Mouse (Mus musculus) limb, embryonic 14.5 days (tissue): ENCODE results near the gene Aplp1. TPM values are rescaled to one million over a fixed set of nuclear protein-coding genes. Genes with fewer than 3 reads are reported as not detected.

Experiments
- ATAC-seq: fragments of 200-750 bp; cut with Nextera tagmentation; 2 replicates; pipeline ENCODE4 v1.8.0; 2017; ENCODE audit warnings: low read depth, moderate number of reproducible peaks, moderate TSS enrichment; ENCODE audit not compliant: low FRiP score
- DNase-seq: peaks from one replicate; pipeline ENCODE4 v3.0.0-alpha.2; 2015; ENCODE audit warnings: low spot score
- H3K27ac ChIP-seq: fragments of 300-500 bp; sonication (generic); replicated peaks from 2 replicates; pipeline ENCODE4 v1.5.1; 2014; ENCODE audit warnings: low read depth, mild to moderate bottlenecking, low read length, moderate library complexity, mixed read lengths
- H3K27me3 ChIP-seq: fragments of 300-500 bp; sonication (generic); 2 replicates; pipeline ENCODE4 v1.6.1; 2014; ENCODE audit warnings: low read length, mixed read lengths; ENCODE audit not compliant: control insufficient read depth, insufficient read depth
- H3K36me3 ChIP-seq: fragments of 300-500 bp; sonication (generic); 2 replicates; pipeline ENCODE4 v1.6.1; 2014; ENCODE audit warnings: mild to moderate bottlenecking, low read length, moderate library complexity, mixed read lengths; ENCODE audit not compliant: control insufficient read depth, insufficient read depth
- H3K4me1 ChIP-seq: fragments of 300-500 bp; sonication (generic); 2 replicates; pipeline ENCODE4 v1.6.1; 2014; ENCODE audit warnings: antibody characterized with exemption, low read length, mixed read lengths; ENCODE audit not compliant: control insufficient read depth, insufficient read depth
- H3K4me2 ChIP-seq: fragments of 300-500 bp; sonication (generic); replicated peaks from 2 replicates; pipeline ENCODE4 v1.6.1; 2014; ENCODE audit warnings: low read depth, mild to moderate bottlenecking, low read length, moderate library complexity; ENCODE audit not compliant: severe bottlenecking
- H3K4me3 ChIP-seq: fragments of 300-500 bp; sonication (generic); replicated peaks from 2 replicates; pipeline ENCODE4 v1.5.1; 2014; ENCODE audit warnings: low read length
- H3K9ac ChIP-seq: fragments of 300-500 bp; sonication (generic); 2 replicates; pipeline ENCODE4 v1.6.1; 2014; ENCODE audit warnings: mild to moderate bottlenecking, low read depth, low read length, moderate library complexity; ENCODE audit not compliant: severe bottlenecking
- H3K9me3 ChIP-seq: fragments of 300-500 bp; sonication (generic); 2 replicates; pipeline ENCODE4 v1.6.1; 2016; ENCODE audit warnings: low read length; ENCODE audit not compliant: control insufficient read depth
- POLR2A ChIP-seq: fragments of 200-500 bp; IDR thresholded peaks from 2 replicates; pipeline ENCODE4 v1.8.0; 2012; ENCODE audit warnings: inconsistent platforms, mild to moderate bottlenecking, moderate library complexity, borderline replicate concordance; ENCODE audit not compliant: insufficient read depth, insufficient read length; ENCODE audit errors: extremely low read depth
- WGBS: fragments of 180-500 bp; shearing (Covaris S2); extraction: QIAGEN DNeasy Blood & Tissue Kit; methylation state at CpG from one replicate; pipeline ENCODE4 v1.1.7; 2014; 5-methylcytosine and 5-hydroxymethylcytosine counted together
- polyA plus RNA-seq, 2 experiments: library from polyadenylated mRNA; depleted of rRNA in 1 of 2; stranded (reverse) in 1 of 2; unstranded in 1 of 2; fragments of >200 nt; fragmentation: Nextera tagmentation in 1 of 2; extraction: Ambion mirVana in 1 of 2; gene quantifications; 2 replicates each; pipeline versions ENCODE4 v1.2.1 to v1.2.3; 2012 to 2014

Aplp1 gene
- polyA plus RNA-seq, 2 experiments, result 31.4 to 41.9 TPM

DNA sequence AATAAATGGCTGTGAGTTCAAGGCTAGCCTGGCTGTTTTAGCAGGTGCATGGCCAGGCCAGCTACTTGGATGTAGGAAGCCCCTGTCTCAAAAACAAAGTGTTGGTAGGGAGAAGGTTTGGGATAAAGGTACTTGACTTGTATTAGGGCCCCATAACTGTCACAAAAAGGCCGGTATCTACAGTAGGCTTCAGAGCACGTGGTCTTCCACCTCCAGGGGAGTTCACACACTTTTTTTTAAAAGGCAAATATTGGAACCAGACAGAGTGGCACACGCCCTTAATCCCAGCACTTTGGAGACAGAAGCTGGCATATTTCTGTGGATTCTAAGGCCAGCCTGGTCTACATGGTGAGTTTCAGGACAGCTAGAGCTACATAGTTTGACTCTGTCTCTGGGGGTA lies 24.7 kb downstream of the Aplp1 start:
- no peak overlapping the region for H3K4me3 ChIP-seq
- no peaks in the 10 kb centered on the region; the same call in 1 of the 2 replicates for H3K9me3 ChIP-seq
- H3K9ac ChIP-seq, result no peak overlapping the region
- TF ChIP-seq POLR2A, result no peak
- H3K27me3 ChIP-seq, result no peaks in the 10 kb centered on the region
- 65% methylated on average over 3 of the region's 3 CpGs for WGBS
- 0 out of 2 replicates have a peak, but pooled peaks cover 2% of the 10 kb centered on the region for H3K36me3 ChIP-seq
- ATAC-seq, result no peak
- no peak overlapping the region for H3K27ac ChIP-seq
- 0 out of 2 replicates have a peak, but pooled peaks cover 3% of the 10 kb centered on the region for H3K4me1 ChIP-seq
- no peak overlapping the region for H3K4me2 ChIP-seq
- DNase-seq, result no peak

DNA sequence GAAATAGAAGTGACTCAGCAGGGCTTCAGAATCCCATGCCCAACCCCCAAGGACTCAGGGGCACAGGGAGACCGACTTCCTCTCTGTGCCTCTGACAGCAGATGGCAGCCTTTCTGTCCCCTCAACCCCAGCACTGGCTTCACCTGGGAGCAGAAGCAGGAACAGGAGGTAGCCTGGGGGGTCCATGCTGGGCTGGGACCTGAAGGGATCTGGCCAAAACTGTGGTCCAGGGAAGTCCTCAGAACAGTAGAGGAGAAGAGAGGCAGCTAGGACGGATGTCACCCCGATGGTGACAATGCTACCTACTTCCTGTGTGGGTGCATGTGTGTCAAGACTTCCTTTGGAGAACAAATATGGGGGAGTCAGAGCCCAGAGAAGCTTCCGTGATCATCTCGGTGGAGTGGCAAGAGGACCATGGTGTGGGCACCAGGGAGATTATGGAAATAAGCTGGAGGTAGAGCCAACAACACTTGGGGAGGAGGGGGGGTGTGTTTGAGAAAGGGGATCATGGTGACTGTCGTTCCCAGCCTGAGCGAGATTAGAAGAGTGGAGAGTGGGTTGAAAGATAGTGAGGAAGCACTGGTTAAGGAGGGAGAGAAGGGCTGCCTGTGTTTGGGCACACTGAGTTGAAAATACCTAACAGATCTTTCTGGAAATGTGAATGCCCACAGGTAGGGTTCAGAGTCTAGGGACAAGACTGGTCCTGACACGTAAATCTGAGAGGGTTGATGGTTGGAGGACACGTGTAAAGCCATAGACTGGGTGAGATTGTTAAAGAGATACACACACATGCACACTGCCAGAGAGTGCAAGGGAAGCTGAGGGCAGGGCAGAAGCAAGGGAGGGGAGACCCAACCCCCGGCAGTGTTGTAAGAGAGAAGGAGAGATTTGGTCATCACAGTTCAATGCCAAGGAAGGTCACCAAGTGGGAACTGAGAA lies 25.5 kb downstream of the Aplp1 start, which contains the start of gene Hcst:
Gene Hcst, minus strand, starts transcription at position 294 of the 939 bp plus-strand sequence.
- Histone ChIP-seq H3K4me2 (no peak within 1 kb of the TSS), H3K27me3 (no peaks in the 10 kb centered on the region), H3K9me3 (no peaks in the 10 kb centered on the region; the same call in 1 of the 2 replicates), H3K36me3 (no peaks in the 10 kb centered on the region), H3K27ac (no peak within 1 kb of the TSS), H3K4me1 (0 out of 2 replicates have a peak, but pooled peaks cover 3% of the 10 kb centered on the region), H3K9ac (no peak within 1 kb of the TSS), H3K4me3 (no peak within 1 kb of the TSS)
- WGBS, result 65% methylated on average over 10 of the region's 10 CpGs
- TF ChIP-seq POLR2A, result no peak
- DNase-seq, result no peak
- ATAC-seq, result no peak

DNA sequence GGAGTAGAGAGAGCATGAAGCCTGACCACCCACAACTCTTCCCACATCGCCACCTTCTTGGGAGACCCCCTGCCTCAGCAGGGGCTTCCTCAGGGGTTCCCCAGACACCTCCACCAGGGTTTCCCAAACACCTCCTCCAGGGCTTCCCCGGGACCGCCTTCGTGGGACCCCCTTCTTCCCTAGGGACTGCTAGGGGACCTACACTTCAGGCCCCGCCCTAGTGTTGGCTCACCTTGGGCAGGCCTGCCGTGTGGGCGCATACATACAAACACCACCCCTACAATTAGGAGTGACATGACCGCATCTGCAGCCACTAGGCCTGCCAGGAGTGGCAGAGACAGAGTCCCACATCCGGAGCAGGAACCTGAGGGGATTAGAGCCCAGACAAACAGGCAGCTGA lies 27.5 kb downstream of the Aplp1 start:
- no peaks in the 10 kb centered on the region for H3K36me3 ChIP-seq
- H3K4me1 ChIP-seq, result 0 out of 2 replicates have a peak, but pooled peaks cover 3% of the 10 kb centered on the region
- no peaks in the 10 kb centered on the region; the same call in 1 of the 2 replicates for H3K9me3 ChIP-seq
- no peak overlapping the region for H3K4me3 ChIP-seq
- DNase-seq (no peak), ATAC-seq (no peak)
- H3K4me2 ChIP-seq, result no peak overlapping the region
- no peak overlapping the region for H3K27ac ChIP-seq
- TF ChIP-seq POLR2A, result no peak
- H3K9ac ChIP-seq, result no peak overlapping the region
- no peaks in the 10 kb centered on the region for H3K27me3 ChIP-seq
- 69% methylated on average over 9 of the region's 9 CpGs for WGBS

DNA sequence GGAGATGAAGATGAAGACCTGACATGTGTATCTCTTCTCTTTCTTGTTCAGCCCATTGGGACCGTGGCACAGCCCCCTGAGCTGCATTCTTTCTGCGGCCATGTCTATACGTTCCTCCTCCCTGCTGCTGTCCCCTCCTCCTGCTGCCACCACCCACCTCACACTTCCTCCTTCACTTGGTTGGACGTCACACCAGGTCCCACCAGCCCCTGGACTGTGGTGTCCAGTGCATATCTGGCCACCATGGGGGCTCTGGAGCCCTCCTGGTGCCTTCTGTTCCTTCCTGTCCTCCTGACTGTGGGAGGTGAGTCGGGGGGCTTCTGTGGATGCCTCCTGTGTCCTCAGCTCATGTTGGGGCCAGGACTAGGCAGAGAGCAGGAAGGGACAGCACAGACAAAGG lies 31.7 kb downstream of the Aplp1 start, which contains the start of gene Tyrobp:
Gene Tyrobp, plus strand, starts transcription at position 165 of the 400 bp plus-strand sequence.
- 69% methylated on average over 5 of the region's 5 CpGs for WGBS
- DNase-seq, result no peak
- no peak within 1 kb of the TSS for H3K4me3 ChIP-seq
- no peaks in the 10 kb centered on the region for H3K4me1 ChIP-seq
- no peak within 1 kb of the TSS for H3K9ac ChIP-seq
- H3K9me3 ChIP-seq, result no peaks in the 10 kb centered on the region; the same call in 1 of the 2 replicates
- ATAC-seq, result no peak
- no peaks in the 10 kb centered on the region for H3K27me3 ChIP-seq
- no peak within 1 kb of the TSS for H3K27ac ChIP-seq
- no peaks in the 10 kb centered on the region for H3K36me3 ChIP-seq
- TF ChIP-seq POLR2A, result no peak
- H3K4me2 ChIP-seq, result no peak within 1 kb of the TSS

DNA sequence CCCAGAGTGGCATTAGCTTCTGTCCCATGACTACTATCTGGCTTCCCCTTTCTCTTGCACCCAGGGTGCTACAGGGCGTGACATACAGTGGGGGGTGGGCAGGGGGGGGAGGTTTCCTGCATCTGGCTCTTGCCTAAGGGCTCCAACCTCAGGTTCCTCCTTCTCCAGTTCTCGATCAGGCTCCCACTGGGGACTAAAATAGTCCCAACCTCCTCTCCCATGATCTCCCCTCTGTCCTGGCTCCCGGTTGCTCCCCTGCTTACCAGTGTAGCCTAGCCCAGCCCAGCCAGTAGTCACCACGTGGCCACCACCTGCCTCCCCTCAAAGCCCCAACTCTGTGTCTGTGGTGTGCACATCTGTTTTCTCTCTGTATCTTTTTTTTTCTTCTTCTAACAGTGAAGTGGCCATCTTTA lies 32.6 kb downstream of the Aplp1 start:
- no peaks in the 10 kb centered on the region for H3K27me3 ChIP-seq

More for the DNA sequence above, 32.6 kb downstream of the Aplp1 start:
- H3K9me3 ChIP-seq, result no peaks in the 10 kb centered on the region
- H3K4me3 ChIP-seq, result no peak overlapping the region
- H3K36me3 ChIP-seq, result no peaks in the 10 kb centered on the region
- no peak overlapping the region for H3K27ac ChIP-seq
- H3K4me2 ChIP-seq, result no peak overlapping the region
- H3K4me1 ChIP-seq, result no peaks in the 10 kb centered on the region
- WGBS, result 39% methylated on average over 4 of the region's 4 CpGs
- no peak for TF ChIP-seq POLR2A
- no peak for DNase-seq
- H3K9ac ChIP-seq, result no peak overlapping the region
- ATAC-seq, result no peak
